Mouse (Mus musculus) c-Kit-negative CD71-positive TER-119-positive erythroid progenitor cells, embryonic 14.5 days (primary cell): ENCODE results near the gene Tmem120b.
"Not testable (repeated sequence)": the region's sequence is repeated elsewhere in the genome, so short reads cannot be mapped to it uniquely, and the experiment has no call there.

Source experiments
- DNase-seq: peaks from one replicate; pipeline ENCODE4 v3.0.0-alpha.2; 2013; ENCODE audit warnings: low read depth, low spot score

Gene Tmem120b

DNA sequence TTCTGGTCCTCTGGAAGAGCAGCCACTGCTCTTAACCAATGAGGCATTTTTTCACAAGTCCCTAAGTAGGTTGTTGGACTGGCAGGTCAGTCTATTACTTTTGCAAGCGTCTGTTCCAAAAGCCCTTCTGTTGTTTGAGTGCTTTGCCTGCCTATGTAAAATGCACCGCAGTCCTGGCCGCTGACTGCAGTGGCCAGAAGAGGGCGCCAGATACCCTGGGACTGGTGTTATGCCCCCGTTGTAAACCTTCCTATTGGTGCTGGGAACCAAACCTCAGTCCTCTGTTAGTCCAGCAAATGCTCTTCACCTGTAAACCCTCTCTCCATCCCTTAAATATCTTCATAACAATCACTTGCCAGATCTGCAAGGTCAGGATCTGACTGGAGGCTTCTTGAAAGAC lies 16.5 kb upstream of the Tmem120b start:
- no peak for DNase-seq

DNA sequence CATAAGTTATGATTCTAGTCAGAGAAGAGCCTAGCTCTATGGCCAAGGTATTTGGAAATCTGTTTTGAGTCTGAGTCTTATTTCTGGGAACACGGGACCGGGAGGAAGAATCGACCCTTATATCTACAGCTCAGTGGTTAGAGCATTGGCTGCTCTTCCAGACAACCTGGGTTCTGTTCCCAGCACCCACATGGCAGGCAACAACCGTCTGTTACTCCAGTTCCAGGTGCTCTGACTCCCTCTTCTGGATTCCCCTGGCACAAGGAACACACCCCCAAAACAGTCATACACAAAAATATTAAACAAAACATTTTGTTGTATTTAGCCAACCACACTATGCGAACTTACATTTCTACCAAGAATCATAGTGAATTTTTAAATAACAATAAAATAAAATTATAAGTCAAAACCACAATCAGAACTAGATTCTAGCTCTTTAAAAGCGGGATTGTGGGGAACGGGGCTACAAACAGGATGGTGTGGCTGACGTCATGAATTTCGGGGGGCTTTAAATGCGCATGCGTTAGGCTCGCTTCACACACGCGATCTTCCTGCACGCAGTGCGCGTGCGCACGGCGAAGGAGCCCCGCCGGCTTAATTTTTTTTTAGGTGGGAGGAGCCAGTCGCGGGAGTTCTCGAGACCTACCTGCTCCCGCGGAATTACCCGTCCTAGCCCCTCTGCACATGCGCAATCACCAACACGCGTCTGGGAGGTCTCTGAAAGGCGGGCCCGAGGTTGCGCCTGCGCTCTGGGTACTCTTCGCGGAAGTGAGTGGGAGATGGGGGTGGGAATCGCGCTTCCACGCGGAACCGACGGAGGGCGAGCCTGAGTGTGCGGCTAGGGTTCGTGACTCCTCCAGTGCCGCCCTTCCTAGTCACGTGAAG lies 10.6 kb upstream of the Tmem120b start:
- DNase-seq: peak; percentile 99

DNA sequence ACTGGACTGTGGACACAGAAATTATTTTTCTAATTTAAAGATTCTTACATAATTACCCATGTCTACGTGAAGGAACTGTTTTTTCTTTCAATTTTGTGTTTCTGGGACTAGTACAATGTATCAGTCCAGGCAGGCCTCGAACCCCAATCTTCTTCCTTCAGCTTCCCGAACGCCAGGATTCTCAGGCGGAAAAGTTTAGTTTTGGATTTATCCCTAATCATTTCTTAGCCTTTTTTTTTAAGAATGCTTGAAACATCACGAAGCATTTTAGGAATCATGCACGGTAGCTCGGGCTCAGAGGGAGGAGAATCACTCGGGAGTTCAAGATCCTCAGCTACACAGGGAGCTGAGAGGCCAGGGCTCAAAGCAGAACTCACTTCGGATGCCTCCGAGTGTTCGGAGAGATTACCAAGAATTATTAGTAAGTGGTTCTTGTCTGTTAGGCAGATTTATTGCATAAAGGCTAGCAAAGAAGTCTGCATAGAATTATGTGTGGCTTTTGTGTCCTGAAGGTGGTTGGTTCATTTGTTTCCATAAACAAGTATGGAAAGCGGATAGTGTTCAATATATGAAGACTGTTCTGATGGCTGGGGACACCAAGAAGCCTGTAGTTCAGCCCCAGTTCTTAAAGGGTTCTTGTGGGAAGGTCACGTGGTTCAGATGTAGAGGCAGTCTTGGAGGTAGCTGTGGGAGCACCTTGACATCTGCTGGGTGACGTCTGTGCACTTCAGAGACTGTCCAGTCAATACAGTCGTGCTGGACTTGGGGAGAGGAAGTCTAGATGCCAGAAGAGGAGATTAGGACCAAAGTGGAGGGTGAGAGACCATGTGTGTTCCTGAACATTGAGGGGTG lies 9.7 kb upstream of the Tmem120b start:
- DNase-seq: no peak

DNA sequence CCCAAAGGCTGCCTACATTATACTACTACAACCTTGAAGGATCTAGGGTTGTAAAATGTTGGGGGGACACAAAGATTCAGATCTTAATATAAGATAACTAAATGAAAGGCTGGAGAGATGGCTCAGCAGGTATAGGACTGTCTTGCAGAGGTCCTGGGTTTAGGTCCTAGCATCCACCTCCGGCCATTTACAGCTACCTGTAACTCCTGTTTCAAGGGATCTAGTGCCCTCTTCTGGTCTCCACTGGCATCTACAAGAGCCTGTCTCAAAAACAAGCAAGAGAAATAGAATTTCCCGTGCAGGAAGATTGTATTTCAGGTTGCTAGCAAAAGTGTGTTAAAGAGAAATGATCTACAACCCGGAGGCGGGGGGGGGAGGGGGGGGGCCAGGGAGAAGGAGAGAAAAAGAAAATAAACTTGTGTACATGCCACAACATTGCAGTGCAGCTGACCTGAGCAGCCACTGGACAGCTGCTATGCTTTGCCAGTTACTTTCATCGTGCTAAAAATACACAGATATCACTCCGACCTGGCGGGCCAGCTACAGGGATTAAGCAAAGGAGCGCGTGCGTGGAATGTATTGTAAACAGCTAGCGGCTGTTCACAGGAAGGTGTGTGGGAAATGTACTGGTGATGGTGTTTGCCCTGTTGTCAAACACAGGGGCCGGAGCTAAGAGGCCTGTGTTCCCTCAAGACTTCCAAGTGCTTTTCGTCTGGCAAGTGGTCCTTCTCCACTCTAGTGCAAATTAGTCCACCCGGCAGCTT lies 8.3 kb upstream of the Tmem120b start:
- DNase-seq: peak; percentile 59

DNA sequence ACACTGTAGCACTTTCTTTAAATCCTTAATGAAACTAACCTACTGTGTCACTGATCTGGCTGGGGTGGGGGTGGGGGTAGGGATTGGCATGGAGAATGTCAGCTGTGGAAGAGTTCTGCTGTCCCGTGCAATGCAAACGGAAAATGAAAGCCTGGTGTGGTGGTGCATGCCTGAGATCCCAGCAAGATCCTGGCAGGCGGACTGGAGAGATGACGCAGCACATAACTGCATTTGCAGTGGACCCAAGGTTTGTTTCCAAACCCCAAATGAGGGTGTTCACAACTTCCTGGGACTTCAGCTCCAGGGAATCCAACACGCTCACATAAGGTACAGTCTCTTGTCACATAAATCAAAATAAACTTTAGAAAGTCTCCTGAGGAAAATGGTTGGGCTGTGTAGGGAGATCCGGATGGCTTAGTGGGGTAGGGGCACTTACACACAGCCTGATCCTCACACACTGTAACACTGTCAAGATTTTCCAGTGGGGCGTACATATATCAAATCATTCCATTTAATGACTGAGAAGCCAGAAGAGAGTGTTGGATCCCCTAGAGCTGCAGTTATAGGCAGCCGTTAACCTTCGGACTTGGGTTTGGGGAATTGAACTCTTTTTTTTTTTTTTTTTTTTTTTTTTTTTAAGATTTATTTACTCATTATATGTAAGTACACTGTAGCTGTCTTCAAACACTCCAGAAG lies 7.4 kb upstream of the Tmem120b start:
- DNase-seq: no peak

DNA sequence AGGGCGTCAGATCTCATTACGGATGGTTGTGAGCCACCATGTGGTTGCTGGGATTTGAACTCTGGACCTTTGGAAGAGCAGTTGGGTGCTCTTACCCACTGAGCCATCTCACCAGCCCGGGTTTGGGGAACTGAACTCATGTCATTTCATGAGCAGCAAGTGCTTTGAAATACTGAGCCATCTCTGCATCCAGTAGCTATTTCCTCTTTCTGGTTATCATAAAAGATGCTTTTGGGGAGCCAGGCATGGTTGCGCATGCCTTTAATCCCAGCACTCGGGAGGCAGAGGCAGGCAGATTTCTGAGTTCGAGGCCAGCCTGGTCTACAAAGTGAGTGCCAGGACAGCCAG lies 6.8 kb upstream of the Tmem120b start:
- DNase-seq: not testable (repeated sequence)

DNA sequence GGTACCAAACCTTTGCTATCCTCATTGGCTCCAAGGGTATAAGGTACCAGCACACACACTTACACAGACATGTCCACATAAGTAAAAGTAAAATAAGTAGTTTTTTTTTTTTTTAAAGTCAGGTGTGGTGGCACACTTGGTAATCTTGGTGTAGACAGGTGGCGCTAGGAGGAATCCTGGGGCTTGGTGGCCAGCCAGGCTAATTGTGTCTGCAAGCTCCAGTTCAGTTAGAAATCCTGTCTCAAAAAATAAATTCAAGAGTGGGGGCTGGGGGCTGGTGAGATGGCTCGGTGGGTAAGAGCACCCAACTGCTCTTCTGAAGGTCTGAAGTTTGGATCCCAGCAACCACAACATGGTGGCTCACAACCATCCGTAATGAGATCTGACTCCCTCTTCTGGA lies 5.1 kb upstream of the Tmem120b start:
- no peak for DNase-seq

DNA sequence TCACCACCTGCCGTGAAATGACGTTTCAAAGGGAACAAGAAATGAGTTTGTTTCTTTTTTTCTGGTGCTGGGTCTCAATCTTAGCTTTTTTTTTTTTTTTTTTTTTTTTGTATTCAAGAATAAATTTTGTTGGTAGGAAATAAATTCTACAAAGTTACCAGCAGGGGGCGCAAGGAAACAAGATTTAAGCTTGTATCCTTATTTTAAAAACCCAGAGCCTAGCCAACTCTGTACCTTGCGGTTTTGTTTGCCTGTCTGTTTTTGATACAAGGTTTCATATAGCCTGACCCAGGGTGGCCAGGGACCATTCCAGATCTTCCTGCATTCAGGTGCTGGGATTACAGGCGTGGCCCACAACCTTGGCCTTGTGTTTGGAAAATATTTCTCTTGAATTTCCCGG lies 4.0 kb upstream of the Tmem120b start:
- DNase-seq: peak; percentile 78

DNA sequence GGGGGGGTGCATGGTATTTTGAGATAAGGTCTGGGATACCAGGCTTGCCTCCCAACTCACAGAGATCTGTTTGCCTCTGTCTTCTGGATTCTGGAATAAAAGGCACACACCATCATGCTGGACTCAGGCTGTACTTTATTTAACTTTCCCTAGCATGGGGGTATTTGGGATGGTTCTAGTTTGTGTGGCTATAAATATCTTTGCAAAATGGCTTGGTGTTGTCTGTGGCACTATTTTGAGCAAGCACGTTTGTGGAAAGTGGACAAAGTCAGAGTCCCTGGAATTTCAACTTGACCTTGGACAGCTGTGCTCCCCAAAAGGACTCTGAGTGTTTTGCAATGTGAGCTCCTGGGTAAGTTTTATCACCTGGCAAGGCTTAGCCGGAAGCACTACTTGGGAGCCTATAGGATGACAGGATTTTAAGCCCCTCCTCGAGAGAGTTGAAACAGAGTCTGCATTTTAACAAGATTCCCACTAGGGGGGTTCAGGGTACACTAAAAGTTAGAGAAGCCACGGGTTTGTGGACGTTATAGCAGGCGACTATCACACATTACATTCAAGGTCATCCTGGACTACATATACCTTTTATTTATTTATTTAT lies 720 bp upstream of the Tmem120b start:
- DNase-seq: no peak

DNA sequence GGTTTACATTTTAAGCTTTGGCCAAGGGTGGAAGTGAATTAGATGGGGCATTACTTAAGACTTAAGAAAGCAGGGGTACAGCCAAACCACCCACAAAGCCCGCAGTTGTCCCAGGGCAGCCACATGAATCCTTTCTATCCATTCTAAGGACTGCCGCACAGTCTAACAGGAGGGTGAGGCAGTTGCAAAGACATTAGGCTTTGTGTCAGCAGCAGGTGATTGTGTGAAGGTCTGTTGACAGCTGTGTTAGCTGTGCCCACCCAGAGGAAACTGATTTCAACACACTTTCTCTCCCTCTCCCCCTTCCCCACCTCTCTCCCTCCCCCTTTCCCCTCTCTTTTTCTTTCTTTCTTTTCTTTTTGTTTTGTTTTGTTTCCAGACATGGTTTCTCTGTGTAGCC lies 499 bp downstream of the Tmem120b start:
- no peak for DNase-seq

DNA sequence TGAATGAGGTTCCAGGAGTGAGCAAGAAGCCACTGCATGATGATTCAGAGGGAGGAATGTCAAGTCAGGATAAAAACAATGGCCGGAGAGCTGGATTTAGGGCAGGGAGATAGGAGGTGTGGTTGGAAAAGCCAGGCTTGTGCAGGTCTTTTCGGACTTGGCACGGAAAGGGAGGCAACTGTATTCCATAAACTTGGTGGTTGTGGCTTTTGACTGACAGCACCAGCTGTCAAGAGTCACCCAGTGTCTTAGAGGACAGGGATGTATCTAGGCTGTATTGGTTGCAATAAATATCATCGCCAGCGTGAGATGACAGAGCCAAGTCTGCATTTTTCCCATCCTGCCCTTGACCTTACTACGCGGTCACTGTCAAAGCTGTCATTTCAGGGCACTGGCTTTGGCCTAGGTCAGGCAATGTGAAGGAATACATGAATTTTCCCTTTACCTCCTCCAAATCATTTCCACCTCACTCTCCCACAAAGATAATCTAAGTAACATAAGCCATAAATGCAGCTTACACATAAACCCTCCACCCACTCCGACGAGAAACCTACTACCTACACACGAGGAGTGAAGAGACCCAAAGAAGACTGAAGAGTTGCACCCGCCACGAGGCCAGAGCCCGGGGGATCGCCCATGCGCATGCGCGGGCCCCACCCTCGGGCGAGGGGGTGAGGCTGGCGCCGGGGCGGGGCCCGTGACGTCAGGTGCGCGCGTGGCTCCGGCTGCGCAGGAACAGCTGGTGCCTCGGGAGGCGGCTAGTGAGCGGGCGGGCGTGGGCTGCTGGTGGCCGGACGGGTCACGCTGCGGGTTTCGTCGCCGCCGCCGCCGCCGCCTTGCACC lies 7.6 kb downstream of the Tmem120b start:
- DNase-seq: peak; percentile 87

DNA sequence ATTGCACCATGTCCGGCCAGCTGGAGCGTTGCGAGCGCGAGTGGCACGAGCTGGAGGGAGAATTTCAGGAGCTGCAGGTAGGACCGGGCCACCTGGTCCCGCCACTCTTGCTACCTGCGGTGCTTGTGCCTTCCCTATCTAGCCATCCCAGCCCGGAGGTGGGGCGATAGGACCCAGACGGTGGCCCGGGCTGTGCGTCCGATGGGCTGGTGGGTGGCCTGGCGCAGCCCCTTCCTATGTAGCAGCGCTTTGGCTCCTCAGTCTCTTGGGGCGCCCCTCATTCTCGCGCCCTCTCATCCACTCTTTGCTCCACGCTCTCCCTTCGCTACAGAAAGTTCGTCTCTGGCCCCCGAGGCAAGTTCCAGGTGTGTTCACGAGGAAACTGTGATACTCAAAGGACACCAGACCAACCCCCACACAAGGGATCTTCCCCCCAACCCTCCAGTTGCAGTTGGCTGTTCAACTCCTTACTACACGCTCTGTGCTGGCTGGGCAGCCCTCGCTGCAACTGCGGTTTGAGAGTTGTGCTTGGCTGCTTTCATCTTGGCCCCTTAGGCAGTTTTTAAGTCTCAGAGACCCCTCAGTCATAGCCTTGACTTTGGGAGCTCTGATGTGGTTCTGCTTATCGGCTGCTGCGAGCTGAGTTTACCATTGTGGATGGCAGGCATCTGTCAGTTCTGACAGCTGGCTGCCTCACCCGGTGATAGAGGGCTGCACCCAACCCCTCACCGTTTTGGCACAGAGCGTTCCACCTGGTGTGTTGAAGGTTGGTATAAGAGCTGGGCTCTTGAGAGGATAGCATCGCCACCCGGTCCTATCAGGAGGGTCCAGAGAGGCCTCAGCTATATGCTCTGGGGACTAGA lies 8.4 kb downstream of the Tmem120b start:
- no peak for DNase-seq

DNA sequence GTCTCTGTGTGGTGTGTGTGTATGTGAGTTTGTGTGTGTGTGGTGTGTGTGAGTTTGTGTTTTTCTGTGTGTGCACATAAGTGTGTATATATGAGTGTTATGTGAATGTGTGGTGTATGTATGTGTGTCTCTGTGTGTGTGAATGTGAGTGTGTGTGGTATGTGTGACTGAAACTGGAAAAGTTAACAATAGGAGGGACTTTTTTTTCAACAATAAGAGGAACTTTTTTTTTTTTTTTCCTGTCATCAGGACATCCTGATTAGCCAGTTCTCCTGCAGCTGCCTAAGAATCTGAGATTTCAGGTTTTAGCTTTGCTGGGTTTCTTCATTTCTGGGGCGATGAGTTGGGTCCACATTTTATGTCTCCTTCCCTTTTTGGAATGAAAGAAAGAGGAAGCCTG lies 11.4 kb downstream of the Tmem120b start:
- DNase-seq: no peak

DNA sequence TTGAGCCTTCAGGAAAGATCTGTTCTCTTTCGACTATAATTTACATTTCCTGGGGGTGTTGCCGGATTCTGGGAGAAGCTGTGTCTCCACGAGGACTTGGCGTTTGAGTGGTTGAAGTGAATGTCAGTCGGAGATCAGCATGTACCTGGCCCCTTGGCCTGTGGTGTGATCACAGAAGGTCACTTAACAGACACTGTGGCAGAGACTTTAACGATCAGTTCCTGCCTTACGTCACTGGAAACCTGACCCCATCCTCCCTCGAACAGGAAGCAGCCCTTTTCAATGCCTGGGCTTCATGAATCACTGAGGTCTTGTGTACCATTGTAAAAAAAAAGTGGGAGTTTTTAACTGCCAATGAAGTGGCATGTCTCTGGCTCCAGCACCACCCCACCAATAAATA lies 11.8 kb downstream of the Tmem120b start:
- DNase-seq: no peak

DNA sequence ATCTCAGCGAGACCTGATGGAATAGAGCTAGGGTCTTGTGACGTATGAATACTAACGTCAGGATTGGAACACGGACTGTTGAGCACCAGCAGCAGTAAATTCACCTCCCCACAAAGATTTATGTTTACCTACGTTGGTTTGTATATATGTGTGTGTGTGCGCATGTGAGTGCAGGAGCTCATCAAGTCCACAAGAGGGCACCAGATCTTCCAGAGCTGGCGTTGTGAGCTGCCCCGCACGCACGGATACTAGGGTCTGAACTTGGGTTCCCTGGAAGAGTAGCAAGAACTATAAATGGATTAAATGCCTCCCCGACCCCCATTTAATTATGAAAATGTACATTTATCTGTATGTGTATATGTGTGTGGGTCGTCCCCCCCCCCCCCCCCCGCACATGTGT lies 12.3 kb downstream of the Tmem120b start:
- no peak for DNase-seq

DNA sequence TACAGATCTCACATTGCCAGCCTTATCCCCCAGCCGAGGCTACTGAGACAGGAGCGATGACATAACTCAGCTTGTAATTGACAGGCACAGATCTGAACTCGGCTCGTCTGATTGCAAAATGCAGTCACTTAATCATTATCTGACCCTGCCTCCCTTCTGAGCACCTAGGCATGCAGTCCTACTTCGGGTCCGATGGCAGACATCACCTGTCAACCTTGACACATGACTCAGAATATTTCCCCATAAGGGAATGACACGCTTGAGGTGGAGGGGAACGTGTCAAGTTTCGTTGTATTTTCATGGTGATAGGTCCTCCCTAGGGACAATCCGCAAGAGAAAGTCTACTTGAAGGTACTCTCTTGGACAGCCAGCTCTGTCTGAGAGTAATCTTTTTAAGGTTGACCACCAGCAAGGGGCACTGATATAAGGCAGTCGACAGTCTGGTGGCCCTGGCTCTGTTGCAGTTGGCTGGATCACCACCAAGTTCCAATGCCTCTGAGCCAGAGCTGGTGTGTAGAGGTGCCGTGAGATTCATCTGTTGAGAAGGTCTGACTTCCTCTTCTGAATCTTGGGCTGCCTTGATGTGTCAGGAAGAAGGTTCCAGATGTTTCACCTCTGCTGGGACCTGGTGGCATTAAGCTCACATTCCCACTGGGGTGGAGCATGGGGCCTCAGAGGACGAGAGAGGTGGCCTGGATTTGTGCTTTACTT lies 15.3 kb downstream of the Tmem120b start:
- DNase-seq: no peak

DNA sequence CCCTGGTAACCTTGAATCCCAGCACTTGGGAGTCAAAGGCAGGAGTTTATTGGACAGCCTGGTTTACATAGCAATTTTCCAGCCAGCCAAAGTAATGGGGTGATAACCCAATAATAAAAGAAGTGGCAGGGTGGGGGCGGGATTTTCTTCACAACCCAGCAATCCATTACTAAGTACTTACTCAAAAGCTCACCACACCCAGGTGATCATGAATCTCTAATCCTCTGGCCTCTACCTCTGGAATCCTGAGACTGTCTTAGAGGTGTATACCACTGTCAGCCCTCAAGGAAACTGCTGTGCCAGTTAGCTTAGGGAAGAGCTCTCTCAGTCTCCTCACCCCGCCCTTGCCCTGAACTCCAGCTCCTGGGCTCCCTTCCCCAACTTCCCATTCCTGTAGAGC lies 18.3 kb downstream of the Tmem120b start:
- DNase-seq: no peak

DNA sequence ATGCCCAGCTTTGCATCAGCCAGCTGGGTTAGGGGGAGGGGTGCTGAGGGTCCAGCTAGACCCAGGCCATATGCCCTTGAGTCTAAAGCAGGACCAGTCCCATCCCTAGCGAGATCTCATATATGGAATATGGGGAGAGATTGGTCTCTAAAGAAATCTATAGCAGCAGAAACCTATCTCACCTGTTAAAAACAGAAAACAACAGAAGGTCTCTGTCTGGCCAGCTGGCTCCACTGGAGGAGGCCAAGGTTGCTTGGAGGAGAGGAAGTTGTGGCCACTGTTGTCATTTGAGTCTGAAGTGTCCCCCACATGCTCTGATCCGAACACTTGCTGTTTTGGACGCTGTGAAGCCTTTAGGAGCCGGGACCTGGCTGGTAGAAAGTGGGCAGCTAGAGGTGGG lies 20.6 kb downstream of the Tmem120b start:
- no peak for DNase-seq
